ENCODE assay signal across 32 mouse cellular contexts in the genomic region with DNA sequence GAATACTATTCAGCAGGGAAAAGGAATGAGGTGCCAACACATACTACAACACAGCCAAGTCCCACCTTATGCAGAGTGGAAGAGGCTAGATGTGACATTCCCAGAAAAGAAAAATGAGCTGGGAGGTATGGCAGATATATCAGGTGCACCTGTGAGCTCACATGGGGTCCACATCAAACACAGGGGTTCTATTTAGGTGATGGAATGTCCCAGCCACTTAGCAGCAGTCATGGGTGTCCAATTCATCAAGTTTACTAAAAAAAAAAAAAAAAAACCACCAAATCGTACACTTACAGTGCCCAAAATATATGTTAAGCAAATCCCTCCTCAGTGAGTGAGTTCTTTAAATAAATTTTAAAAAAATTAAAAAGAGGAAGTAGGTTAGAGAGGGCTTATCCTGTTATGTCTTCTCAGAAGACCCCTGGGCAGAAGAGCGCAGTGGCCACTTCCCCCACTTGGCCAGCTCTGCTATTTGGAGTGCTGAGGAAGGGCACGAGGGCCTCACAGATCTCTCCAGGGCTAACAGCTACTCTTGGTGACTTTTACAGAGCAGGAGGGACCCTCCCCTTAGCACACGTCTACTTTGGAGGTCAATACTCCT. TPM values are rescaled to one million over a fixed set of nuclear protein-coding genes. Genes with fewer than 3 reads are reported as not detected.
DNase-seq lines count a peak whose midpoint lies in the region; ATAC-seq and TF ChIP-seq lines count a peak whose summit lies in the region.
"Had no signal": no experiment of that assay in that cellular context is flagged by ENCODE, and none has a peak within 500 bp of the region (broad histone marks: within the 10 kb centered on the region; RNA-seq: fewer than 3 reads in every experiment).

No protein-coding gene starts in this region.

- H3K9me3 ChIP-seq in megakaryocyte, embryonic 14.5 days, result no peaks in the 10 kb centered on the region
- H3K9me3 ChIP-seq in CH12.LX (replicated peaks; ENCODE audit: low read length), result no peaks in the 10 kb centered on the region
- H3K9me3 ChIP-seq: embryonic facial prominence, embryonic 10.5 days; embryonic facial prominence, embryonic 15.5 days; forebrain, embryonic 13.5 days; G1E; limb, embryonic 12.5 days; liver, embryonic 12.5 days; midbrain, embryonic 12.5 days; neural tube, embryonic 13.5 days; stomach, embryonic 15.5 days had no signal

- peak; percentile 44; the same call in 1 of the 2 replicates for TF ChIP-seq EP300 in CH12.LX (IDR thresholded peaks at IDR 0.05; ENCODE audit: low read length)

- dilution Hi-C loops in CH12.LX (cut with MboI; ENCODE audit: extremely low pct_ligation_motif_present, extremely low pct_unique_long_range_greater_than_20kb, low sequenced_read_pairs), result no loop called here

- TF ChIP-seq CTCF in CH12.LX (conservative IDR thresholded peaks at IDR 0.05 in 1 of 2, IDR thresholded peaks at IDR 0.05 in 1 of 2; ENCODE audit: low read depth in 2 of 2, low read length in 2 of 2), result no peak

- no peak for TF ChIP-seq RAD21 in CH12.LX (IDR thresholded peaks at IDR 0.05; ENCODE audit: low read depth, low read length)

- peak overlapping the region; percentile 48; the same call in 1 of the 2 replicates for H3K4me2 ChIP-seq in CH12.LX (ENCODE audit: insufficient read depth, low read depth, poor library complexity, severe bottlenecking)
- H3K4me2 ChIP-seq: embryonic facial prominence, embryonic 15.5 days; forebrain, embryonic 13.5 days; heart, embryonic 11.5 days; hindbrain, embryonic 14.5 days; limb, embryonic 12.5 days; liver, embryonic 12.5 days; midbrain, embryonic 12.5 days; neural tube, embryonic 13.5 days; stomach, embryonic 15.5 days had no signal

- H3K4me1 ChIP-seq in megakaryocyte, embryonic 14.5 days, result peaks cover 91% of the 10 kb centered on the region
- H3K4me1 ChIP-seq in CH12.LX (ENCODE audit: control insufficient read depth in 1 of 2, insufficient read depth in 2 of 2), result peaks cover 28 to 77% of the 10 kb centered on the region in 2 experiments
- H3K4me1 ChIP-seq: forebrain, embryonic 13.5 days; limb, embryonic 12.5 days; midbrain, embryonic 12.5 days; neural tube, embryonic 13.5 days had no signal

- peak overlapping the region; percentile 5; the same call in 1 of the 2 replicates for H3K9ac ChIP-seq in CH12.LX (ENCODE audit: insufficient read depth, low read depth)
- H3K9ac ChIP-seq: embryonic facial prominence, embryonic 15.5 days; forebrain, embryonic 13.5 days; hindbrain, embryonic 14.5 days; limb, embryonic 12.5 days; liver, embryonic 12.5 days; midbrain, embryonic 12.5 days; neural tube, embryonic 13.5 days; stomach, embryonic 15.5 days had no signal

- in situ Hi-C loops in CH12.LX (cut with MboI; ENCODE audit: low pct_ligation_motif_present, low pct_unique_long_range_greater_than_20kb, low sequenced_read_pairs), result no loop called here

- no peak for DNase-seq in CH12.LX (ENCODE audit: extremely low read depth)
- no peak for DNase-seq in right cerebral cortex, postnatal 36 days (ENCODE audit: low spot score in 2 of 2)
- DNase-seq in cerebellum, adult 8-10 months, result no peak
- DNase-seq: adrenal gland, postnatal 10 days; cerebellum, adult 18-20 months; cerebellum, postnatal 14 days; gastrocnemius, postnatal 14 days; heart, adult 18-20 months; heart, postnatal 36 days; kidney, adult 11 months; kidney, postnatal 14 days; lung, adult 2 months; lung, postnatal 10 days; retina, postnatal 1 day; right cerebral cortex, postnatal 14 days had no signal

- no peak for ATAC-seq in megakaryocyte, adult 5-6 weeks (ENCODE audit: poor library complexity, severe bottlenecking)
- peak; percentile 36 for ATAC-seq in common myeloid progenitor, adult 5-6 weeks (replicated peaks; ENCODE audit: low read depth, poor library complexity, severe bottlenecking)
- ATAC-seq in neutrophil, adult 5-6 weeks (ENCODE audit: extremely low read depth, insufficient number of reproducible peaks, low FRiP score, poor library complexity, severe bottlenecking), result peak; percentile 13; the same call in 1 of the 2 replicates
- ATAC-seq: forebrain, embryonic 13.5 days; Patski had no signal

- H3K27ac ChIP-seq in CH12.LX (ENCODE audit: insufficient read depth, low read depth), result peak overlapping the region; percentile 96
- H3K27ac ChIP-seq: embryonic facial prominence, embryonic 10.5 days; embryonic facial prominence, embryonic 15.5 days; forebrain, embryonic 13.5 days; hindbrain, embryonic 14.5 days; left cerebral cortex, adult 2 months; limb, embryonic 12.5 days; liver, embryonic 12.5 days; midbrain, embryonic 12.5 days; neural tube, embryonic 13.5 days; stomach, embryonic 15.5 days had no signal

- H3K79me2 ChIP-seq in CH12.LX (replicated peaks; ENCODE audit: control insufficient read depth, extremely low read depth, insufficient read depth, poor library complexity, severe bottlenecking), result peaks cover 12% of the 10 kb centered on the region

- no peaks in the 10 kb centered on the region for H3K27me3 ChIP-seq in megakaryocyte, embryonic 14.5 days (replicated peaks)
- H3K27me3 ChIP-seq in CH12.LX (replicated peaks), result no peaks in the 10 kb centered on the region
- H3K27me3 ChIP-seq: embryonic facial prominence, embryonic 15.5 days; forebrain, embryonic 13.5 days; limb, embryonic 12.5 days; midbrain, embryonic 12.5 days; neural tube, embryonic 13.5 days; Patski; stomach, embryonic 15.5 days had no signal

- no peak for TF ChIP-seq POLR2A in CH12.LX (IDR thresholded peaks at IDR 0.05; ENCODE audit: low read depth, low read length)

- peak overlapping the region; percentile 57 for H3K4me3 ChIP-seq in megakaryocyte, embryonic 14.5 days (replicated peaks)
- peak overlapping the region in 2 of 3 experiments; percentile 10 to 49 for H3K4me3 ChIP-seq in CH12.LX (replicated peaks in 1 of 3; ENCODE audit: low read depth in 2 of 3, low read length in 2 of 3, poor library complexity in 1 of 3)
- H3K4me3 ChIP-seq: embryonic facial prominence, embryonic 10.5 days; embryonic facial prominence, embryonic 15.5 days; forebrain, embryonic 13.5 days; left cerebral cortex, adult 2 months; limb, embryonic 12.5 days; liver, embryonic 12.5 days; midbrain, embryonic 12.5 days; neural tube, embryonic 13.5 days; stomach, embryonic 15.5 days had no signal

- H3K36me3 ChIP-seq in megakaryocyte, embryonic 14.5 days (replicated peaks; ENCODE audit: low read length), result no peaks in the 10 kb centered on the region
- H3K36me3 ChIP-seq in CH12.LX (replicated peaks in 1 of 2; ENCODE audit: control insufficient read depth in 1 of 2, insufficient read depth in 1 of 2, low read length in 1 of 2), result peaks cover 0 to 2% of the 10 kb centered on the region in 2 experiments
- H3K36me3 ChIP-seq: embryonic facial prominence, embryonic 10.5 days; embryonic facial prominence, embryonic 15.5 days; G1E; limb, embryonic 12.5 days; liver, embryonic 12.5 days; midbrain, embryonic 12.5 days; neural tube, embryonic 13.5 days; stomach, embryonic 15.5 days had no signal

TF ChIP-seq in CH12.LX, 34 proteins besides CTCF, POLR2A, EP300 and RAD21:
- TF ChIP-seq USF2 (conservative IDR thresholded peaks at IDR 0.05; ENCODE audit: low read depth, low read length) (0 out of 2 replicates have a peak, but pooled peaks have one; percentile 6), ZNF384 (IDR thresholded peaks at IDR 0.05; ENCODE audit: low read depth, low read length) (peak; percentile 93), MEF2A (IDR thresholded peaks at IDR 0.05; ENCODE audit: borderline replicate concordance, low read depth, low read length) (peak; percentile 70; the same call in 1 of the 2 replicates), IRF4 (IDR thresholded peaks at IDR 0.05; ENCODE audit: low read depth, low read length) (peak; percentile 47; the same call in 1 of the 2 replicates), ETS1 (conservative IDR thresholded peaks at IDR 0.05; ENCODE audit: low read depth, low read length) (peak; percentile 39; the same call in 1 of the 2 replicates), BHLHE40 (IDR thresholded peaks at IDR 0.05; ENCODE audit: low read depth, low read length) (no peak)
TF ChIP-seq in CH12.LX: peak in this region for 5.

RNA-seq across cellular contexts. Expression of gene Il21r, which starts 3.8 kb away (rescaled TPM):
- 19.8 and 124 TPM in 2 replicates for polyA plus RNA-seq in megakaryocyte, embryonic 14.5 days (2012; ENCODE audit: insufficient read depth, low replicate concordance)
- 0.62 and 0.83 TPM in 2 replicates for total RNA-seq in megakaryocyte, adult 5-6 weeks (2015)
- total RNA-seq in megakaryocyte, adult 5-6 weeks (2017), result 1.8 and 2.2 TPM in 2 replicates
- total RNA-seq in CH12.LX (2012; rRNA removed), result 129 and 142 TPM in 2 replicates
- total RNA-seq in CH12.LX (2014; rRNA removed), result 95.5 and 103 TPM in 2 replicates
- 191 and 252 TPM in 2 replicates for polyA plus RNA-seq in CH12.LX (2012; ENCODE audit: insufficient read length, low read depth)
- 3.3 TPM in 2 replicates for total RNA-seq in common myeloid progenitor, adult 5-6 weeks (2017)
- total RNA-seq in neutrophil, adult 5-6 weeks (2017), result 109 and 111 TPM in 2 replicates
- polyA plus RNA-seq: Patski had no signal

RNA-seq across cellular contexts. Expression of gene Il4ra, which starts 47.6 kb away (rescaled TPM):
- polyA plus RNA-seq in megakaryocyte, embryonic 14.5 days (2012; ENCODE audit: insufficient read depth, low replicate concordance), result 18.5 and 31.9 TPM in 2 replicates
- total RNA-seq in megakaryocyte, adult 5-6 weeks (2015), result 11.9 and 15.9 TPM in 2 replicates
- total RNA-seq in megakaryocyte, adult 5-6 weeks (2017), result 29.8 and 31.7 TPM in 2 replicates
- total RNA-seq in CH12.LX (2012; rRNA removed) (15.8 and 18.2 TPM in 2 replicates), CH12.LX (2014; rRNA removed) (20.7 and 26.4 TPM in 2 replicates)
- 25.4 and 27.4 TPM in 2 replicates for polyA plus RNA-seq in CH12.LX (2012; ENCODE audit: insufficient read length, low read depth)
- 21.2 and 23.0 TPM in 2 replicates for total RNA-seq in common myeloid progenitor, adult 5-6 weeks (2017)
- 258 TPM in 2 replicates for total RNA-seq in neutrophil, adult 5-6 weeks (2017)

Comparison
In these comparisons a context has a peak if more than half of its experiments do, and no peak if none do; other contexts are left out.
1. RNA of gene Il21r, which starts 3.8 kb away (total RNA-seq): 95.5 to 142 TPM in CH12.LX and 109 to 111 TPM in neutrophil, adult 5-6 weeks; 3.3 TPM in common myeloid progenitor, adult 5-6 weeks and 0.62 to 2.2 TPM in megakaryocyte, adult 5-6 weeks; every median in the first group is over 10 times any median in the second.